Mouse (Mus musculus) heart, embryonic 13.5 days (tissue): Measurements from ENCODE around the gene Rfx2. TPM values are rescaled to one million over a fixed set of nuclear protein-coding genes. Genes with fewer than 3 reads are reported as not detected.

Source experiments
- ATAC-seq: fragments of 200-750 bp; cut with Nextera tagmentation; 2 replicates; pipeline ENCODE4 v1.8.0; 2017; ENCODE audit warnings: moderate TSS enrichment; ENCODE audit not compliant: insufficient number of reproducible peaks, low FRiP score, low TSS enrichment; ENCODE audit errors: extremely low read depth
- H3K27ac ChIP-seq: fragments of 300-500 bp; sonication (generic); replicated peaks from 2 replicates; pipeline ENCODE4 v1.5.1; 2015; ENCODE audit warnings: moderate library complexity, mild to moderate bottlenecking, inconsistent platforms
- H3K27me3 ChIP-seq: fragments of 300-500 bp; sonication (generic); replicated peaks from 2 replicates; pipeline ENCODE4 v1.6.1; 2015; ENCODE audit warnings: mild to moderate bottlenecking, inconsistent platforms
- H3K36me3 ChIP-seq: fragments of 300-500 bp; sonication (generic); 2 replicates; pipeline ENCODE4 v1.6.1; 2015; ENCODE audit warnings: mild to moderate bottlenecking, inconsistent platforms
- H3K4me1 ChIP-seq: fragments of 300-500 bp; sonication (generic); 2 replicates; pipeline ENCODE4 v1.6.1; 2015; ENCODE audit warnings: inconsistent platforms
- H3K4me2 ChIP-seq: fragments of 300-500 bp; sonication (generic); 2 replicates; pipeline ENCODE4 v1.6.1; 2015; ENCODE audit warnings: inconsistent platforms, mild to moderate bottlenecking, moderate library complexity
- H3K4me3 ChIP-seq: fragments of 300-500 bp; sonication (generic); 2 replicates; pipeline ENCODE4 v1.5.1; 2015; ENCODE audit warnings: moderate library complexity, mild to moderate bottlenecking, inconsistent platforms
- H3K9ac ChIP-seq: fragments of 300-500 bp; sonication (generic); 2 replicates; pipeline ENCODE4 v1.6.1; 2015; ENCODE audit warnings: inconsistent platforms, mild to moderate bottlenecking, moderate library complexity
- H3K9me3 ChIP-seq: fragments of 300-500 bp; sonication (generic); 2 replicates; pipeline ENCODE4 v1.6.1; 2016; ENCODE audit warnings: inconsistent platforms
- WGBS: fragments of 180-500 bp; shearing (Covaris S2); methylation state at CpG from one replicate; pipeline ENCODE4 v1.1.7; 2015; ENCODE audit warnings: mixed read lengths; 5-methylcytosine and 5-hydroxymethylcytosine counted together
- polyA plus RNA-seq: library from polyadenylated mRNA; unstranded; fragments of >200 nt; fragmentation: Nextera tagmentation; extraction: Ambion mirVana; gene quantifications from 2 replicates; pipeline ENCODE4 v1.2.1, GENCODE M21; 2015

Rfx2 gene
- polyA plus RNA-seq, 1 experiment from 2014 or later, result 4.9 TPM

GRCm38 (mm10) chr17:56780291-56780978 lies 50.4 kb downstream of the Rfx2 start:
- 76% methylated on average over 13 of the region's 13 CpGs for WGBS
- Histone ChIP-seq H3K4me1 (peaks cover 25% of the 10 kb centered on the region), H3K9me3 (no peaks in the 10 kb centered on the region), H3K27me3 (no peaks in the 10 kb centered on the region), H3K4me2 (no peak overlapping the region), H3K27ac (peak overlapping the region; percentile 80), H3K9ac (0 out of 2 replicates have a peak overlapping the region, but pooled peaks have one; percentile 3), H3K36me3 (peaks cover 25% of the 10 kb centered on the region), H3K4me3 (no peak overlapping the region)
- ATAC-seq, result no peak

DNA sequence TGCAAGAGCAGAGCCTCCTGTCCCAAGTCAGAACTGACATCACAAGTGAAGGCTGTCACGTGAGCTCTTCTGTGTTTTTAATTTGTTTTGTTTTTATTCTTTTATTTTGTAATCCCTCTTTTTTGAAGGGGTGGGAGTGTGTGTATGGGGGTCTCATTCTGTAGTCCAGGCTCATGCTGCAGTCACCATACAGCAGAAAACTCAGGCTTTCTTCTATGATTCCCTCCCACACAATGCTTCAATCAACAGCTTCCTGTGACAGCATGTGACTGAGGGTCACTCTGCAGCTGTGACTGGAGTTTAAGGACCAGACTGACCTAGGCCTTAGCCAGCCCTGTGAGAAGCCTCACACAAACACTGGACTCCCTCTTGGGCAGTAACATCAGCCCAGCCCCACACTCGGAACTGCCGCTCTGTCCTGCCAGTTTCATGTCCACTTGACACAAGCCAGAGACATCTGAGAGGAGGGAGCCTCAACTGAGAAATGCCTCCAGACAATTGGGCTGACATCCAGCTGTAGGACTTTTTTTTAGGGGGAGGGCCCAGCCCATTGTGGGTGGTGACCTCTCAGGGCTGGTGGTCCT lies 51.9 kb downstream of the Rfx2 start:
- no peak overlapping the region for H3K4me2 ChIP-seq
- H3K4me1 ChIP-seq, result peaks cover 35% of the 10 kb centered on the region
- no peaks in the 10 kb centered on the region for H3K9me3 ChIP-seq
- no peaks in the 10 kb centered on the region for H3K27me3 ChIP-seq
- H3K9ac ChIP-seq, result peak overlapping the region; percentile 57
- peak overlapping the region; percentile 80 for H3K27ac ChIP-seq
- H3K36me3 ChIP-seq, result peaks cover 23% of the 10 kb centered on the region
- no peak overlapping the region for H3K4me3 ChIP-seq
- ATAC-seq, result peak; percentile 20
- 38% methylated on average over 3 of the region's 3 CpGs for WGBS

DNA sequence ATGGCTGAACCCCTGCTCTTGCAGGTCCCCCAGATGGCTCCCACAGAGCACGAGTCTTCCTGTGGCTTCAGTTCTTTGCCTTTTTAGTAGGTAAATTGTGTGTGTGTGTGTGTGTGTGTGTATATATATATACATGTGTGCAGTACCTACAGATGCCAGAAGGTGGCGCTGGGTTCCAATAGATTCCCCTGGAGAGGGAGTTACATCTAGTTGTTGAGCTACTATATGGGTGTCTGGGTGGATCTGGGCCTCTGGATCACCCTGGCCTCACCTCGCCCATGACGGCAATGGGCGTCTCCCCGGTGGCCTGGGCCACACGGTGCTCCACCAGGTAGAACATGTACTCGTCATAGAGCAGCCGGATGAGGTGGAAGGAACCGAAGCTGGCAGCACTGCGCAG lies 53.2 kb downstream of the Rfx2 start:
- no peak overlapping the region for H3K9ac ChIP-seq
- no peak overlapping the region for H3K4me2 ChIP-seq
- H3K36me3 ChIP-seq, result peaks cover 16% of the 10 kb centered on the region
- WGBS, result 89% methylated on average over 11 of the region's 11 CpGs
- no peaks in the 10 kb centered on the region for H3K27me3 ChIP-seq
- no peaks in the 10 kb centered on the region for H3K9me3 ChIP-seq
- ATAC-seq, result no peak
- H3K4me3 ChIP-seq, result no peak overlapping the region
- H3K4me1 ChIP-seq, result peaks cover 42% of the 10 kb centered on the region
- H3K27ac ChIP-seq, result no peak overlapping the region

DNA sequence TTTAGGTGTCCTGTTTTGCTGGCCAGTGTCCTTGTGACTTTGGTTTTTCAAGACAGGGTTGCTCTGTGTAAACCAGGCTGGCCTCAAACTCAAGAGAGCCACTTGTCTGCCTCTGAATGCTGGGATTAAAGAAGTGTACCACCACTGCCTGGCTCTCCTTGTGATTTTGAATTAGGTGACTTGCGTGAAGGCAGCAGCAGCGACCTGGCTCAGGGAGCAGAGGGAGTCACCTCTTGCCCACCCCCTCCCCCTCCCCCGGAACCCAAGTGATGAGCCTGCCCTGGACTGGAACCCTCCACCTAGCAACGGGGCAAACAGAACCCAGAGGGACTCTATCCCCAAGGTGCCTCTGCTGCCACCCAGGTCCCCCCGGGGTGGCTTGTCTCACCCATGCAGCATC lies 60.9 kb downstream of the Rfx2 start, which contains the start of gene Prr22:
Gene Prr22, plus strand, starts transcription at position 301 of the 400 bp plus-strand sequence.
- Histone ChIP-seq H3K9me3 (no peaks in the 10 kb centered on the region), H3K4me2 (no peak within 1 kb of the TSS), H3K4me3 (no peak within 1 kb of the TSS), H3K4me1 (peaks cover 23% of the 10 kb centered on the region), H3K27me3 (no peaks in the 10 kb centered on the region), H3K36me3 (peaks cover 53% of the 10 kb centered on the region), H3K9ac (no peak within 1 kb of the TSS), H3K27ac (no peak within 1 kb of the TSS)
- 90% methylated on average over 5 of the region's 5 CpGs for WGBS
- no peak for ATAC-seq

- no peaks in the 10 kb centered on the region for H3K27me3 ChIP-seq
- ATAC-seq, result no peak
- no peak overlapping the region for H3K4me2 ChIP-seq
- no peak overlapping the region for H3K4me3 ChIP-seq
- H3K9ac ChIP-seq, result no peak overlapping the region
- no peak overlapping the region for H3K27ac ChIP-seq
- peaks cover 53% of the 10 kb centered on the region for H3K36me3 ChIP-seq
- peaks cover 18% of the 10 kb centered on the region for H3K4me1 ChIP-seq
- H3K9me3 ChIP-seq, result no peaks in the 10 kb centered on the region
- 92% methylated on average over 11 of the region's 11 CpGs for WGBS
Observed at GRCm38 (mm10) chr17:56768941-56769340, 61.9 kb downstream of the Rfx2 start.

- WGBS, result 92% methylated on average over 29 of the region's 29 CpGs
- H3K27me3 ChIP-seq, result no peaks in the 10 kb centered on the region
- no peak overlapping the region for H3K4me3 ChIP-seq
- ATAC-seq, result no peak
- peaks cover 53% of the 10 kb centered on the region for H3K36me3 ChIP-seq
- H3K9me3 ChIP-seq, result no peaks in the 10 kb centered on the region
- H3K4me1 ChIP-seq, result peaks cover 20% of the 10 kb centered on the region
- H3K4me2 ChIP-seq, result no peak overlapping the region
- H3K9ac ChIP-seq, result no peak overlapping the region
- no peak overlapping the region for H3K27ac ChIP-seq
Observed at GRCm38 (mm10) chr17:56767531-56768135, 63.2 kb downstream of the Rfx2 start.

- no peak overlapping the region for H3K4me3 ChIP-seq
- no peak for ATAC-seq
- WGBS, result 92% methylated on average over 27 of the region's 27 CpGs
- no peak overlapping the region for H3K27ac ChIP-seq
- no peak overlapping the region for H3K9ac ChIP-seq
- no peaks in the 10 kb centered on the region for H3K27me3 ChIP-seq
- peaks cover 27% of the 10 kb centered on the region for H3K4me1 ChIP-seq
- H3K9me3 ChIP-seq, result no peaks in the 10 kb centered on the region
- no peak overlapping the region for H3K4me2 ChIP-seq
- peaks cover 53% of the 10 kb centered on the region for H3K36me3 ChIP-seq
Observed at GRCm38 (mm10) chr17:56766631-56767405, 64.0 kb downstream of the Rfx2 start.

GRCm38 (mm10) chr17:56765431-56765830 lies 65.4 kb downstream of the Rfx2 start:
- H3K4me2 ChIP-seq, result peak overlapping the region; percentile 92
- peak overlapping the region; percentile 96 for H3K27ac ChIP-seq
- no peak for ATAC-seq
- H3K9me3 ChIP-seq, result no peaks in the 10 kb centered on the region
- peaks cover 42% of the 10 kb centered on the region for H3K36me3 ChIP-seq
- 44% methylated on average over 12 of the region's 12 CpGs for WGBS
- H3K9ac ChIP-seq, result peak overlapping the region; percentile 89
- H3K4me3 ChIP-seq, result peak overlapping the region; percentile 75
- peaks cover 33% of the 10 kb centered on the region for H3K4me1 ChIP-seq
- H3K27me3 ChIP-seq, result peaks cover 2% of the 10 kb centered on the region; the same call in 1 of the 2 replicates

GRCm38 (mm10) chr17:56764474-56765354 lies 66.1 kb downstream of the Rfx2 start, which contains the start of gene Dus3l:
Dus3l (plus strand) TSS chr17:56764757.
- ATAC-seq, result peak; percentile 61
- WGBS, result 2% methylated on average over 53 of the region's 58 CpGs
- Histone ChIP-seq H3K27ac (peak within 1 kb of the TSS; percentile 96), H3K27me3 (peaks cover 8% of the 10 kb centered on the region; the same call in 1 of the 2 replicates), H3K4me1 (peaks cover 33% of the 10 kb centered on the region), H3K9ac (peak within 1 kb of the TSS; percentile 89), H3K4me2 (peak within 1 kb of the TSS; percentile 92), H3K36me3 (peaks cover 35% of the 10 kb centered on the region), H3K9me3 (no peaks in the 10 kb centered on the region), H3K4me3 (peak within 1 kb of the TSS; percentile 75)

DNA sequence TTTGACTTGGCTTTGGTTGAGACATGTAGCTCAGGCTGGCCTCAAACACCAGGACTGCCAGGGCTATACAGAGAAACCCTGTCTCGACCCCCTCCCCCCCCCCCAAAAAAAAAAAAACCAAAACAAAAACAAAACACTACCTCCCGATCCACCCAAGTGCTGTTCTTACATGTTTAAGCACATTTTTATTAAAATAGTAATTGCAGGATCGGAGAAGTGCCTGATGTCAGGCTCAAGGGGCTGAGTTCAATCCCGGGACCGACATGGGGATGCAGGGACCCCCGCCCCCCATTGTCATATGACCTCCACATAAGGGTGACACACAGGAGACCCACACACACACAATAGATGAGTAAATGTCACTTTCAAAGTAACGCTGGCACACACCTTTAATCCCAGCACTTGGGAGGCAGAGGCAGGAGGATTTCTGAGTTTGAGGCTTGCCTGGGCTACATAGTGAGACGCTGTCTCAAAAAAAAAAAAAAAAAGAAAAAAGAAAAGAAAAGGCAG lies 67.0 kb downstream of the Rfx2 start:
- peak overlapping the region; percentile 89 for H3K9ac ChIP-seq

More for the DNA sequence above, 67.0 kb downstream of the Rfx2 start:
- Histone ChIP-seq H3K4me1 (peaks cover 33% of the 10 kb centered on the region), H3K9me3 (no peaks in the 10 kb centered on the region), H3K27me3 (peaks cover 15% of the 10 kb centered on the region; the same call in 1 of the 2 replicates), H3K4me3 (peak overlapping the region; percentile 75), H3K27ac (peak overlapping the region; percentile 96), H3K36me3 (peaks cover 26% of the 10 kb centered on the region), H3K4me2 (peak overlapping the region; percentile 92)
- 66% methylated on average over 8 of the region's 8 CpGs for WGBS
- no peak for ATAC-seq
